Mouse (Mus musculus): ENCODE measurements around the gene Etv1.
"Not testable (repeated sequence)": the region's sequence is repeated elsewhere in the genome, so short reads cannot be mapped to it uniquely, and the experiment has no call there.

The Etv1 gene

GRCm38 (mm10) chr12:38816235-38816634 lies 37.1 kb downstream of the Etv1 start:
- in situ Hi-C loops (cut with MboI, MseI) = loop anchor here (25.0 kb wide), 1 partner anchor 671 kb away; no protein-coding TSS in a partner anchor

DNA sequence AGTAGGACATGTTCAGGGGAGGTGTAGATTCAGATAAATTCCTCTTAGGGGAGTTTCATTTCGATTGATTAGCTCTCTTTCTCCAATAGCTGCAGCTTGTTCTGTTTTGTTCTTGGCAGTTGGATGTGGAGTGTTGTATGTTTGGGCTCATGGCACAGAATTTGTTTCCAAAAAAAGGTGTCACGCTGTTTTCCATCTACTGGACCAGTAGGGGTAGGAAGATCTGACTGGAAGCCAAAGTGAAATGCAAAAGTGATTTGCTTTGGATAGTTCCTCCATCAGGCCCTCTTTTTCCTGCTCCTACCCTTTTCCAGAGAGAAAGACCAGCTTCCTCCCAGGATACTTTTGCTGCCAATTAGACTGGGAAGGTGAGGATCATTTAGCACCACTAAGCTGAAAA lies 39.1 kb downstream of the Etv1 start:
- in situ Hi-C loops (cut with MboI, MseI) = loop anchor here (25.0 kb wide), 1 partner anchor 669 kb away; no protein-coding TSS in a partner anchor

GRCm38 (mm10) chr12:38820642-38821041 lies 41.5 kb downstream of the Etv1 start:
- in situ Hi-C loops (cut with MboI, MseI) = loop anchor here (25.0 kb wide), 1 partner anchor 667 kb away; no protein-coding TSS in a partner anchor

- in situ Hi-C loops (cut with MboI, MseI) = loop anchor here (25.0 kb wide), 1 partner anchor 663 kb away; no protein-coding TSS in a partner anchor
Measured at GRCm38 (mm10) chr12:38824405-38824804, 45.2 kb downstream of the Etv1 start.

DNA sequence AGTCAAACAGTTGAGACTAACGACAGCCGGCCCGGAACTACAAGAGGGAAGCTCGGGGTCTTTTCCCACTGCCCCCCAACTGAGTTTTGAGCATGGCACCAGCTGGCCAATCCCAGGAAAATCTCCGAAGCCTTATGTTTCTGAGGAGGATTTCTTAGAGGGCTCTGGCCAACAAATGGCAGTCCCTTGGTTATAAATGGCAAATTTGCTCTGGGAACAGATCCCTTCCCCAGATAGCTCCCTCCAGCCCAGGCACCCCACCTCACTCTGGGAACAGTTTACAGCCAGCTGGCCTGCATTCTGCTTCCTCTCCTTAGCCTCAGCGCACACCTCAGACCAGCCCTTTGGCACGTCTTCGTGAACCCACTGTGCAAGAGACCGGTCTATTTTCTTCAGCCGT lies 53.8 kb downstream of the Etv1 start:
- in situ Hi-C loops (cut with MboI, MseI) = no loop called here

GRCm38 (mm10) chr12:38834581-38834980 lies 55.4 kb downstream of the Etv1 start:
- in situ Hi-C loops (cut with MboI, MseI) = no loop called here

DNA sequence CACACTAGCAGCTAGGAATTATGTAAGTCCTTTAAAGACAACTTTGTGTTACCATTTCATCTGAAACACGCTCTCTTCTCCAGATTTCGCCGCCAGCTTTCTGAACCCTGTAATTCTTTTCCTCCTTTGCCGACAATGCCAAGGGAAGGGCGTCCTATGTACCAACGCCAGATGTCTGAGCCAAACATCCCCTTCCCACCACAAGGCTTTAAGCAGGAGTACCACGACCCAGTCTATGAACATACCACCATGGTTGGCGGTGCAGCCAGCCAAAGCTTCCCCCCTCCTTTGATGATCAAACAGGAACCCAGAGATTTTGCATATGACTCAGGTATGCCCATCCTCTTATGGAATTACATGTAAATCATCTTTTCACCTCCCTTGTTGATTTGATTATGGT lies 55.8 kb downstream of the Etv1 start:
- in situ Hi-C loops (cut with MboI, MseI) = not testable (repeated sequence)

DNA sequence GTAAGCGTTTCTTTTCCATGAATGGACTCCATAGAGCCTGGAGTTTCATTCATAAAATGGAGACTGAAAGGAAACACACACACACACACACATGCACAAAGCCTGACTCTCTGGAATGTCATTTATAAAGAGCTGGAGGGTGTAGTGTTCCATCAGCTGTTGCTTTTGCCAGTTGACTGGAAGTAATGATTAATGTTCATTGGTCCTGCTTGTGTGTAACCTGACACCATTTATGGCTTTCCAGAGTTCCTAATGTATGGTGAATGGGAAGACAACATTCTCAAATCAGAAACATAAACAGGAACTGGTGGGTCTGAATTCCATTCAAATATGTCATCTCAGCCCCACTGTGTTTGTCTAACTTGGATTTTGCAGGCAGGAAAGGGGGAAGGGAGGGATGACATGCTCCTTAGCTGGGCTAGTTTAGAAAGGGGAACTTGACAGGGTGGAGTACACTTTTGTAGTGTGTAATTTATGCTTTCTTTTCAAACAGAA lies 64.7 kb downstream of the Etv1 start:
- in situ Hi-C loops (cut with MboI, MseI) = no loop called here

- in situ Hi-C loops (cut with MboI, MseI) = no loop called here
Measured at GRCm38 (mm10) chr12:38847500-38848261, 68.5 kb downstream of the Etv1 start.

DNA sequence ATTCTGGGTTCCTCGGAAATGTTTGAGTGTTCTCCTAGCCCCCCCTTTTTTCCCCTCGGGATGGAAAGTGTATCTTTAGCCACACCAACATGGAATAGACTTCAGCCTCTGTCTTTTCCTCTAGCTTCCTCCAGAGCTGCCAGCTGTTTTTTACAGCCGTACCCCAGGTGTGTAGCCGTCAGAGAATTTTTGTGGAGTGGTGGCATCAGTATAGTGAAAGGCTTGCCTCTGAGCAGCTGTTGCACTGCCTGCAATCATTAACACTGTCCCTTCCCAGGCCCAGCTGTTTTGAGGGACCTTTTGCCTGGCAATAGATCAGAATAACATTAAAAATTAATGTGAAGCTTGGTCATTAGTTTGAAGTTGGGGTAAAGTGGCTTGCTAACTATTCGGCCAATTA lies 70.8 kb downstream of the Etv1 start:
- in situ Hi-C loops (cut with MboI, MseI) = no loop called here

DNA sequence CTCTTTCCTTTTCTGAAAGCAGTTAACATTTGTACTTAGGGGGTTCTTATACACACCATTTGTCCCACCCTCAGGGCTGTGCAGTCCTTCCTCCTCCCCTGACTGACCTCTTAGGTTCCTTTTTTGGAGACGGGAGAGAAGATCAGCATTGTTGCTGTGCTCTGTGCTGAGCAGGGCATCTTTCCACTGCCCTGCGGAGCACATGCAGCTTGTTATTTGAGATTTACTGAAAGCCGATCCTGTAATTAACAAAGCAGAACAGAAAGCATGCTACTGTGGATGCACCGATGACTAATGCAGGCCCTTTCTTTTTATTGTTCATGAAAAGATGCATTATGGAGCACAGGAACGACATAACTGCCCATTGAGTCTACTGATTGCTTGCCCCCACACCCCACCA lies 75.1 kb downstream of the Etv1 start:
- in situ Hi-C loops (cut with MboI, MseI) = no loop called here

DNA sequence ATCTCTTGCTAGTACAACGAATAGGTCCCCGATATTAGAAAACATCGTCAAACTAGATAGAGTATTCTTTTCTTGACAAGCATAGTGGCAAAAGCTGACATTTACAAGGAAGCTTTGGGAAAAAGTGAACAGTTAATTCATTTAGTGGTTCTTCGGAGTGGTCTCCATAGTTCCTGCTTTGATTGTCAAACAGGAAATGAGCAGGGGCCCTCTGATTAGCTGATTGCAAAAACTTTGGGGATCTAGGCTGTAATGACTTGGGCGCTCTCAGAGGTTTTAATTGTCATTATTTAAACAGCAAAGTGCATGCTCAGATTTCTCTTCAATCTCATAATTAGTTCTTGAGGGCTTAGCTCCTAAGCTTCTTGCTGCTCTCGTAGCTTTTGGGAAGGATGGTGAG lies 75.6 kb downstream of the Etv1 start:
- in situ Hi-C loops (cut with MboI, MseI) = no loop called here

DNA sequence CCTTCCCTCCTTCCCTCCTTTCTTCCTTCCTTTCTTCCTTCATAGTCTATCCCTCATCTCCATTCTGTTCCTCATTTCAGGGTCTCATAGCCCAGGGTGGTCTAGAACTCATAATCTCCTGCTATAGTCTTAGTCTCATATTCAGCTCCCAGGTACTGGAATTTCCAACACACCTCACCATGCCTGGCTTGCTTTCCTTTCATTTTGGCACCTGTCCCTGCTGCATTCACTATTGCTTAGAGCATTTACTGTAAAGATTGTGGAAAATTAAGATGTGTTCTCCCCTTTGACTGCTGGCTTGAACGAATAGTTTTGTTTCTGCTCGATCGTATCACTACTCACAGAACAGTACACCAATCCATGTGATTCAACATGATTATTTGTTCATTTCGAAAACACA lies 80.5 kb downstream of the Etv1 start:
- in situ Hi-C loops (cut with MboI, MseI) = no loop called here

DNA sequence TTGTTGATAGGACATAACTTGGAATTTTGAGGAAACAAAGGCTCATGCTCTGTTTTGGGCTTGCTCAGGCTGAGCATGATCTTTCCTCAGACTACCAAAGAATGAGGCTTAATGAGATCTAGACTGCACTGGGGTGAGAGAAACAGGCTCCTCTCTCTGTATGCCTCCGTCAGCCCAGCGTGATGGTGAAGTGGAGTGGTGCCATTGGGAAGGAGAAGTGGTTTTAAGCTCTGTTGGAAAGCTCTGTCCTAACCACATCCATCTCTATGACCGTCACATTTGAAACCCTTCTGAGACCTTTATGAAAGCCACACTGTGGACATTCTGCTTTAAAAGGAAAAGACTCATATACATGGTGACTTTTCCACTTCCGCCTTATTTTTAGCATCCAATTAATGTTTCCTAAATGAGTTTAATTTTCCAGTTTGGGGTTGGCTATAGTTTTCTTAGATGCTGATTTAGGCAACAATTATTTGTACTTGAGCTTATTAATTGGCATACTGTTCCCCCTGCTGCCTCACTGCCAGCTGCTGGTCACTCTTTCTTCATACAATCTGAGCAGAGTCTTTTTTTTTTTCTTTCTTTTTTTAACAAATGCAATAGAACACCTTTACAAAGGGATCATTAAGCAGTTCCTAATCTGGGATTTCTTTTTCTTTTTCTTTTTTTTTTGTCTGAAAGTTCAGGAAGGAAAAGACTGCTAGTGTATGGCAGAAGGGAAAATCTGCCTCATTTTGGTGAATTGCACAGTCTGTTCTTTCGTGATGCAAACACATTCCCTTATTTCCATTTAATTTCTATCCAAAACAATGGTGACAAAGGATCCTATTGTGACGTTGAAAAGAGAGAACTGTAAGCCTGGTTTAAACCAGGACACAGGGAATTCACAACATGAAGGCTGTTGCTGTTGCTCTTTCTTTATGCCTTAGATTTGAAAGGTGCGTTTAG lies 81.3 kb downstream of the Etv1 start:
- in situ Hi-C loops (cut with MboI, MseI) = no loop called here

GRCm38 (mm10) chr12:38863395-38863794 lies 84.2 kb downstream of the Etv1 start:
- in situ Hi-C loops (cut with MboI, MseI) = no loop called here

GRCm38 (mm10) chr12:38863982-38864828 lies 85.0 kb downstream of the Etv1 start:
- in situ Hi-C loops (cut with MboI, MseI) = no loop called here

GRCm38 (mm10) chr12:38874470-38874995 lies 95.4 kb downstream of the Etv1 start:
- in situ Hi-C loops (cut with MboI, MseI) = no loop called here

GRCm38 (mm10) chr12:38904516-38904915 lies 125.3 kb downstream of the Etv1 start:
- in situ Hi-C loops (cut with MboI, MseI) = no loop called here

DNA sequence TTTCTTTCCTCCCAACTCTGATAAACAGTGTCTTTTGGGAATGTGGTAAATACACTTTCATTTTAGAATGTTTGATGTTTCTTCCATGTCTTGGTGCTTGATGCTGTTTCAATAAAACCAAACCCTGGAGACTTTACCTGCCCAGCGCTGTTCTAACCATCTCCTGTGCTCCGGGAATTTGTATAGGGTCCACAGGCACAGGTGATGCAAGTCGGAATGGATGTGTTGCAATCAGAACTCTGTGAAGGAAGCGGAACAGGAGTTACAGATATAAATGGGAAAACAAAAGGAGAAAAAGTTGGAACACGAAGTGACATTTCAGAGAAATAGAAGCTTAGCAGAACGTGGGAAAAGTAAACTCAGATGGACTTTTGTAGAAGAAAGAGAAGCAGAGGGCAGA lies 127.1 kb downstream of the Etv1 start:
- in situ Hi-C loops (cut with MboI, MseI) = no loop called here

GRCm38 (mm10) chr12:38906812-38907211 lies 127.6 kb downstream of the Etv1 start:
- in situ Hi-C loops (cut with MboI, MseI) = no loop called here

GRCm38 (mm10) chr12:38908947-38909346 lies 129.8 kb downstream of the Etv1 start:
- in situ Hi-C loops (cut with MboI, MseI) = no loop called here

Measured in T-helper 1 cell (primary cell).